Mouse (Mus musculus) urinary bladder, adult 18-20 months (tissue): ENCODE measurements around the gene Prrc2a.
A peak's percentile ranks its signal among the peaks of the same experiment; 100 is the strongest.
"Not testable (repeated sequence)": the region's sequence is repeated elsewhere in the genome, so short reads cannot be mapped to it uniquely, and the experiment has no call there.

Experiments used
- DNase-seq, 2 experiments: peaks; one replicate each; pipeline ENCODE4 v3.0.0; 2022; ENCODE audit warnings: low spot score in 2 of 2, mixed read lengths in 2 of 2

The Prrc2a gene

DNA sequence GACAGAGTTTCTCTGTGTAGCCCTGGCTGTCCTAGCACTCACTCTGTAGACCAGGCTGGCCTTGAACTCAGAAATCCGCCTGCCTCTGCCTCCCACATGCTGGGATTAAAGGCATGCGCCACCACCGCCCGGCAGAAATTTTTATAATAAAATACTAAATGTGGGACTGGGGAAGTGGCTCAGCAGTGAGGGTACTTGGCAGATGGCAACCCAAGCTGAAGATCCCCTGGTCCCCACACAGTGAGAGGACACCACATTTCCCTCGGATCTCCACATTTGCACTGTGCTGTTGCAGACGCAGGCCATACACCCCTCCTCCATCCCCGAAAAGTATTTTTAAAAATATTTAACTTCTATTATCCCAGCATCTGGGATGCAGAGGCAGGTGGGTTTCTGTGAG lies 31.2 kb downstream of the Prrc2a start:
- no peak for DNase-seq

- no peak for DNase-seq
These were observed 32.5 kb downstream of the Prrc2a start for GRCm38 (mm10) chr17:35132174-35132560.

DNA sequence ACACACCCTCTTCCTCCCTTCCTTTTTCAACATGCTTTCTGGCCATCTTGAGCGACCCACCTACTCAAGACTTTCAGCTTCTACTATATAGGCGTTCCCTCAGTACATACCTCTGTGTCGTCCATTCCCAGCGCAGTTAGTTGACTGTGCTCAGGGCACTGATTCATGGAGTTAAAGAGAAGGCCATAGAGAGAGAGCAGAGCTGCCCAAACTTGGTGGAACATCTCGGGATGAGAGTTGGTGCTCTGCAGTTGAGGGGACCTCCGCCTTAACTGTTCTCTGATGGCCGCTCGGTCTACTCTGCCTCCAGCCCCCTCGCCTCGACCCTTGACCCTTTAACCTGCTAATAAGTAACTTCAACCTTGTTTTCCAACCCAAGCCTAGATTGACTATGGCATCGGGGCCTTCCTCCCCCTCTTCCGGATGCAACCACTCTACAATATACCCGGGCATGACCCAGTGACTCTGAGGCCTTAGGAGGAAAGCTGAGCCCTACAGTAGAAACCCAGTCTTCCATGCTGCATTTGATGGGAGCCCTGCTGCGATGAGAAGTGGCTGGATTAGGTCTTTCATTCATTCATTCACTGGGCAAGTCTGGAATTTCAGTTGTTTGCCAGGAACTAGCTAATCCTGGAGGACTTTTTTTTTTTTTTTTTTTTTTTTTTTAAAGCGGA lies 33.1 kb downstream of the Prrc2a start, which contains the start of gene Apom:
TSS of gene Apom (minus strand) at position 551 of the 674 bp plus-strand sequence.
- no peak for DNase-seq

- DNase-seq, result no peak
These were observed 33.7 kb downstream of the Prrc2a start for GRCm38 (mm10) chr17:35131038-35131437.

- DNase-seq, result no peak
These were observed 35.7 kb downstream of the Prrc2a start for GRCm38 (mm10) chr17:35128996-35129395.

DNA sequence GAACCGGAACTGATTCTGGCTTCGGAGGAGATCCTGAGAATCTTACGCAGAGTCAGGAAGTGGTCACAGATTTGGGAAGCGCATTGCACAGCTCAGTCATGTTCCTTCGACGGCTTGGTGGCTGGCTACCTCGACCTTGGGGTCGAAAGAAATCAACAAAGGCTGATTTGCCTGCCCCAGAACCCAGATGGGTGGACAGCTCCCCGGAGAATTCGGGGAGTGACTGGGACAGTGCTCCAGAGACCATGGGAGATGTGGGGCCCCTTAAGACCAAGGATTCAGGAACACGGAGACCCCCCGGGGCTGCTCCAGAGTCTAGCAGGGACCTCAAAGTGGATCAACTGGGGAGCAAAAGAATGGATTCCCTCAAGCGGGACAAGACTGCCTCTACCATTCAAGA lies 37.7 kb downstream of the Prrc2a start:
- no peak for DNase-seq

DNA sequence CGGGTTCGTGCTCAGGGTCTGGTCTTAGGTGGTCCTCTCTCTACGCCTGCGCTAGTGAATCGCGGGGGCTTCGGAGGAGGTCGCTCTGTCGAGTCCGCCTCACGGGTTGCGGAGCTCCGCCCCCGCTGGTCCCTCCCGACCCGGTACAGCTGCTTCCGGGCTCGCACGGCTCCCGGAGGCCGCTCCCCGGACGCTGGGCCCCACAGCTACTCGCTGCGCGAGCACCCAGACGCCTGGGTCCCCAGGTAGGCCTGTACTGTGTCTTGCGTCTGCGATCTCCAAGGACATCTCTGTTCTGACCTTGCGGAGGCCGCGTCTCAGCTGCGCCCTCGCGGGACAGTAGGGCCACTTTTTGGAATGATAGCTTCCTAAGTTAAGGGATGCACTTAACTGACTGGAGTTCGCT lies 38.5 kb downstream of the Prrc2a start, which contains the start of gene D17H6S53E:
TSS of gene D17H6S53E (plus strand) at position 168 of the 406 bp plus-strand sequence.
- DNase-seq, result peak; percentile 65 to 76

GRCm38 (mm10) chr17:35125578-35125977 lies 39.1 kb downstream of the Prrc2a start:
- no peak for DNase-seq

DNA sequence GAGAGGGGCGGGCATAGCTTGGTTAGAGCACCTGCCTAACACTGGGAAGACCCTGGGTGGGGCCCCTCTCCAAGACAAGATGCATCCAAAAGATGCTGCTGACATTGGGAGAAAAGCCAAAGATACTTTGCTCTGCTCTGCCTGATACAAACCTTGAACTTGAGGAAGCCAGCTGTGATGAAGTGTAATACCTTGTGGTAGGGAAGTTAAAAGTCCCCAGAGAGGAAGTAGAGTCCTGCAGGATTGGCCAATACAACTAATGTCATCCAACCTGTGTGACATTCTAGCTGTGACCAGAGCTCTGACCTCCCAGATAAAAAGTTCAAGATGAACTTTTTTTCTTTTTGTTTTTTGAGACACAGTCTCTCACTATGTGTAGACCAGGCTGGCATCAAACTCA lies 39.6 kb downstream of the Prrc2a start:
- no peak for DNase-seq

DNA sequence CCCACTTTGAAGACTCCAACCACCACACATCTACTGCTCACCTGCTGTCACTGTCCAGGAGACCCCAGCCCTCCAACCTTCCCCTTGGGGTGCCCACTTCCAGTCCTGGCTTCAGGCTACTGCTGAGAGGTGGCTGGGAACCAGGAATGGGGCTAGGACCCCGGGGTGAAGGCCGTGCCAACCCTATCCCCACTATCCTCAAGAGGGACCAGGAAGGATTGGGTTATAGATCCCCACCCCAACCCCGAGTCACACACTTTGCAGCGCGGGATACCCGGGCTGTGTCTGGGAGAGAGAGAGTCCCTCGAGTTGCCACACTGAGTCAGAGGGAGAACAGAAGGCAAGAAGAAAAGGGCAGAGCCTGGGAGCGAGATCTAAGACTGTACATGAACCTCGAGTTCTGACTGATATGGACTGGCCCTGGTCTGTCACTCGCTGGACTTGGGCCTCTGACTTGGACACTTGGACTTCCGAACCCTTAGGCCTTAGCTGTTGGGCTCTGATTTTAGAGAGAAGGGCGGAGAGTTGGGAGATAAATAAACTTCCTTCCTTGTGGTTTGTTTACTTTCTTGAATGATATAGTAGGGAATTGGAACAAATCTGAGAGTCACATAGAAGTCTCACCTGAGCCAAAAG lies 40.3 kb downstream of the Prrc2a start:
- not testable (repeated sequence) for DNase-seq

- DNase-seq, result not testable (repeated sequence)
These were observed 41.4 kb downstream of the Prrc2a start for GRCm38 (mm10) chr17:35123287-35123686.

DNA sequence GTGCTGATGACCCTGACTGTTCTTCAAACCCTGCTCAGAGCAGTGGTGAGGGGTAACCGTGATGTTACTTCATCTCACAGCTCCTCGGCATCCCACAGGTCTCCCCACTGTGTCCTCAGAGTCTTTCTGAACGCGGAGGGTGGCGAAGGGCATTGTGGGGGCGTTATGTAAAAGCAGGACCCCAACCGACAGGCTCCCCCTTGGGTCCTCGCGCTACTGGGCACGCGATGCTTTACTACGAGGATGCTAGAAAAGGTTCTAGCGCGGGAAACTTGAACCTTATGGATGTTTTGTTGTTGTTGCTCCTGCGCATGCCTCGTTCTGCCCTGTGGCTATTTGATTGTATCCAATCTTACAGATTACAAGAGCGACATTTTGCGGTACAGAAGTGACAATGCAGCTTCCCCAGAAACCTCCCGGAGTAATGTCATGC lies 42.8 kb downstream of the Prrc2a start, which contains the start of gene Csnk2b:
TSS of gene Csnk2b (minus strand) at position 183 of the 433 bp plus-strand sequence.
- DNase-seq, result no peak

DNA sequence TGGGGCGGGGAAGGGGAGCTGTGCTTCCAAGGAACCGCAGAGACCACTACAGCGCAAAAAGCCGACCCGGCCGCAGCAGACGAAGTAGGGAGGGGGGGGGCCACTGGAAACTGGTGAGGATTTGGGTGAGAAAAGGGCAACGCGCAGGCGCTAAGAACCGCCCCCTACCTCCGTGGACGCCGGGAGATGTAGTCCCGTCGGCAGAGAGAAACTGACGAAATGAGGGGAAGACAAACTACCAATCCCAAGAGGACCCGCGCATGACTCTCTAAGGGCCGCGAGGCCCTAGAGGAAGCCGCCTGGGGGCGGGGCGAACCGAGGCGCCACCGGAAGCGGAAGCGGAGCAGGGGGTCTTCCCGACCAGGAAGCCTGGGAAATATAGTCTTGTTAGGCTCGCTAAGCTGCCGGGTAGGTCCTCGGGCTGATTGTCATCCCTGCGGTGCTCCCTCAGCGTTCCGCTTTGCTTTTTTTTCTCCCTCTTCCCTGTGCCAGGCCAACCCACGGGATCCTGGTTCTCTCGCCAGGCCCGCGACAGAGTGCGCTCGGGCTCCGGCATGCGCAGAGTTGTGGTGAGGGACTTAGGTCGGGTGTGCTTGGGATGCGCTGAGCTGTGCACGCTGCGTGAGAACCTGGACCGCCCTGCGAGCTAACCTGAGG lies 43.4 kb downstream of the Prrc2a start, which contains the start of gene Gpank1:
TSS of gene Gpank1 (plus strand) at position 313 of the 657 bp plus-strand sequence.
- DNase-seq, result peak; percentile 90 to 98

DNA sequence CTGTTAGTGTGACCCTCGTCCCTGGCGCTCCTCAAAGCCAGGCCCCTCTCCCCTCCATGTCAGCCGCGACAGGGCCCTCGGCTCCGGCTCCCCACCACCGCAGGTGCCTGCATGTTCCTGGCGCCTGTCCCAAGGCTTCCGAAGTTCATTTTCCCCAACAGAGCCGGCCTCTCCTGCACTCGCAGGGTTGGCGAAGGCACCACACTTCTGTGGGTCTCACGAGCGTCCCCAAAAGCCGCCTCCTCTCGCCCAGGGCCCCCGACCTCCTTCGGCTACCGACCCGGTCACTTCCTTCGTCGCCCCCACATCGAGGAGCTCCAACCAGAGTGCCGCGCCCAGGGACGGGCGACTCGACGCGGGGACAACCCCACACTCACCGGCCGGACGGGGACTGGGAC lies 44.0 kb downstream of the Prrc2a start:
- peak in 1 of 2 experiments; percentile 25 for DNase-seq

- no peak for DNase-seq
These were observed 49.4 kb downstream of the Prrc2a start, which contains the start of gene Ly6g5b for GRCm38 (mm10) chr17:35115046-35116019. Ly6g5b (minus strand) TSS chr17:35115428.

GRCm38 (mm10) chr17:35111774-35112173 lies 52.9 kb downstream of the Prrc2a start:
- no peak for DNase-seq

DNA sequence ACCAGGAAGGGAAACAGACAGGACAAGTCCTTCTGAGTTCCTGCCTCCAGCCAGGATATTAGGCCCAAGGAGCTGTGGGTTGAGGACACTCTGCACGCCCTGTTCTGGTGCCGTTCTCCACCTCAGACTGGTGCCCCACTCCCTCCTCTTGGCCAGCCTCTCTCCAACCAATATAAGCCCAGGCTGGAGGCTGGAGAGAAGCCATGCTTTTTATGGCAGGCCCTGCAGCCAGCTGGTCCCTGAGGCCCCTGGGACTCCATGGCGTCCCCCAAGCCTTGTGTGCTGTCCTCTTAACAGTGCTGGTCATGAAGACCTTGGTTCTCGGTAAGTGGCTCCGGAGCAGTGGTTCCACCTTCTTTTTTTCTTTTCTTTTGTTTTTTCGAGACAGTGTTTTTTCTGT lies 56.6 kb downstream of the Prrc2a start, which contains the start of gene Ly6g5c:
TSS of gene Ly6g5c (plus strand) at position 183 of the 400 bp plus-strand sequence.
- DNase-seq, result no peak

DNA sequence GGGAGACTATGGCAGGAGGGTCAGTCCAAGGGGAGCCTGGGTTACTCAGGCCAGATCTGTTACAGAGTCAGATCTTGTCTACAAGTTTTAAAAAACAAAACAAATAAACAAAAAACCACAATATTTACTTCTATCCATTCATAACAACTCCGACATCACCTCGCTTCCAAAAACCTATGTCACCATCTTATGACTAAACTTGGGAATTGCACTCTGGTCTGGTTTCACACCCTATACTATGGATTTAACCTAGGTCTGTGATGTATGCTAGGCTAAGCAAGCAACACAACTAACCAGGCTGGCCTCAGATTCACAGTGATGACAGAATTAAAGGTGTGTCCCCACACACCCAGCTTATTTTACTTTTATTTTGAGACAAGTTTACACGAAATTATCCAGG lies 58.2 kb downstream of the Prrc2a start:
- DNase-seq, result no peak

- DNase-seq, result no peak
These were observed 58.8 kb downstream of the Prrc2a start for GRCm38 (mm10) chr17:35105740-35106389.

DNA sequence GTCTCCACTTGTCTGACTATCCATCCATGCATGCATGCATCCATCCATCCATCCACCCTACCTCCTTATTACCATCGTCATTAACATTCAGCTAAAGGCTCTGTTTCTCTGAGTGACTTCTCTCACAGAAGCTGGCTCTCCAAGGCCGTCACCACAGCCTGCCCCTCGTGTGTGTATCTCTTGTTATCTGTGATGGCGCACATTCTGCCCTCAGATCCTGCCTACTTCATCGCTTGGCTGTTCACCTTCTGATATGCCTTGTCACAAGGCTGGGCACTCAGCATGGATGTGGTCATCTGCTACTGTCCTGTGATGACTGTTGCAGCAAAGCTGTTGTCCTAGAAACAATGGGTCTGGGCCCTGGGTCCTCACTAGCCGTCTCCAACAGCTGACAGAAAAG lies 59.9 kb downstream of the Prrc2a start:
- DNase-seq, result no peak

DNA sequence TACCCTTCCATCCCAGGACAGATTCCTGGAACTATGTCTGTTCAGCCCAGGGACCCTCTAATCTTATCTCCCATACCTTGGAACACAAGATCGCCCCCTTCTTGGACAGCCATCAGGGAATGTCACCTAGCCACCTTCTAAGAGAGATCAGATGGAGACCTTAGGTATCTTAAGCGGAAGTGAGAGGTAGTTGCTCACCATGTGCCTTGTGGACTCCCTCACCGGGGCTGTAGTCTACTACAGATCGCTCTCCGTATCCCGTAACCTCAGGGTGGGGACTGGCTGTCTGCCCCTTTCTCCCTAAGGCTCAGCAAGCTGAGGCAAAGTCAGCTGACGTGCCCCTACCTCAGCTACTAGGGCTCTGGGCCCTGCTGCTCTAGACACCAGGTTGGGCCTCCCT lies 60.6 kb downstream of the Prrc2a start:
- no peak for DNase-seq
